Mouse (Mus musculus) midbrain, embryonic 10.5 days (tissue): Measurements from ENCODE around the gene Tssc4. TPM values are rescaled to one million over a fixed set of nuclear protein-coding genes. Genes with fewer than 3 reads are reported as not detected.

ENCODE experiments used
- DNase-seq: peaks from one replicate; pipeline ENCODE4 v3.0.0-alpha.2; 2017; ENCODE audit warnings: low spot score
- H3K27ac ChIP-seq: fragments of 300-500 bp; sonication (generic); replicated peaks from 2 replicates; pipeline ENCODE4 v1.5.1; 2016; ENCODE audit warnings: mild to moderate bottlenecking
- H3K27me3 ChIP-seq: fragments of 300-500 bp; sonication (generic); 2 replicates; pipeline ENCODE4 v1.6.1; 2016; ENCODE audit warnings: low read depth, mild to moderate bottlenecking; ENCODE audit not compliant: poor library complexity, severe bottlenecking
- H3K36me3 ChIP-seq: fragments of 300-500 bp; sonication (generic); 2 replicates; pipeline ENCODE4 v1.6.1; 2016; ENCODE audit warnings: mild to moderate bottlenecking, moderate library complexity
- H3K4me1 ChIP-seq: fragments of 300-500 bp; sonication (generic); 2 replicates; pipeline ENCODE4 v1.6.1; 2016
- H3K4me3 ChIP-seq: fragments of 300-500 bp; sonication (generic); 2 replicates; pipeline ENCODE4 v1.5.1; 2016; ENCODE audit warnings: mild to moderate bottlenecking, moderate library complexity
- H3K9me3 ChIP-seq: fragments of 300-500 bp; sonication (generic); replicated peaks from 2 replicates; pipeline ENCODE4 v1.6.1; 2016; ENCODE audit warnings: mild to moderate bottlenecking
- WGBS: fragments of 180-500 bp; shearing (Covaris S2); methylation state at CpG from one replicate; pipeline ENCODE4 v1.1.7; 2016; 5-methylcytosine and 5-hydroxymethylcytosine counted together
- polyA plus RNA-seq: library from polyadenylated mRNA; unstranded; fragments of >200 nt; fragmentation: Nextera tagmentation; extraction: Ambion mirVana; gene quantifications from 2 replicates; pipeline ENCODE4 v1.2.1, GENCODE M21; 2016

The Tssc4 gene
- polyA plus RNA-seq, 1 experiment from 2014 or later = 136 TPM

DNA sequence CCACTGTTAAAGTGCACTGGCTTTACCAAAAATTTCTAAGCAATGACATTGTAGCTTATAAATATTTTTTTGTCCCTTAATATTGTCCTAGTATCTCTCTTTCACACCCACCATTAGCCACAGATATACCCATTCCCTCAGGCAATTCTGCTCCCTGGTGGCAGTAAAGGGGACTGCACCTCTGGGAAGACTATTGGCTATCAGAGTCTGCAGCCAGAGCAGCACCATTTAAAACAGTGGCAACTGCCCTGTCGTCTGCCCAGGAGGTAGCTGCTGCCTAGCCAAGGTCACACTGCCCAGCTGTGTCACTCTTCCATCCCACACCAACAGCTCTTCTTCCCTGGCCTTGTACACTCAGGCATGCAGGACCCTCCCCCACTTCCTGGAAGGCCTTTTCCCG lies 17.3 kb downstream of the Tssc4 start:
- WGBS = 58% methylated on average over 2 of the region's 2 CpGs
- H3K4me3 ChIP-seq = no peak overlapping the region
- H3K27ac ChIP-seq = no peak overlapping the region
- no peaks in the 10 kb centered on the region for H3K36me3 ChIP-seq
- H3K9me3 ChIP-seq = no peaks in the 10 kb centered on the region
- DNase-seq = peak; percentile 58
- peaks cover 4% of the 10 kb centered on the region; the same call in 1 of the 2 replicates for H3K27me3 ChIP-seq
- H3K4me1 ChIP-seq = peaks cover 9% of the 10 kb centered on the region; the same call in 1 of the 2 replicates

DNA sequence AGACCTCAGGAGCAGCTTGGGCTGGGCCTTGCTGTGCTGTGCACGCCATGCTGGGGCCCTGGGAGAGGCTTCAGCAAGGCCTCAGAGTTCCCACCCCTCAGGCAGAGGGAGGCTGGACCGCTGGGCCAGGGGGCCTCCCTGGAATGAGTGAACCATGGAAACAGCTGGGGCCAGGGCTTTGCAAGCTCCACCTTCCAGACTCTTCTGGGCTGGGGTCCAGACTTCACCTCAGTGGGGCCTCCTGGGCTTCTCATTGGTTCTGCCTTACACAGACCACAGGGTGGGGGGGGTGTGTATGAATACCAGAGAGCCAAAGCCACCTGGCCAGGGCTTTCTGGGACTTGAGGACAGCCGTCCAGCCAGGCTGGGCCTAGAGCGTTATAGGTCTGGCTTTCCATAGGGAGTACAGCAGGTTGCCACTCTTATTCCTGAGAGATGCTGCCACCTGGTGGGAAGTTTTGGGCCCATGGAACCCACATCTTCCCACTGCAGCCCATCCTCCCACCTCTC lies 18.1 kb downstream of the Tssc4 start:
- no peak overlapping the region for H3K27ac ChIP-seq
- no peaks in the 10 kb centered on the region for H3K36me3 ChIP-seq
- 55% methylated on average over 4 of the region's 4 CpGs for WGBS
- no peaks in the 10 kb centered on the region for H3K9me3 ChIP-seq
- DNase-seq = peak; percentile 33
- H3K4me1 ChIP-seq = peaks cover 3% of the 10 kb centered on the region; the same call in 1 of the 2 replicates
- no peak overlapping the region for H3K4me3 ChIP-seq
- H3K27me3 ChIP-seq = peaks cover 4% of the 10 kb centered on the region; the same call in 1 of the 2 replicates

DNA sequence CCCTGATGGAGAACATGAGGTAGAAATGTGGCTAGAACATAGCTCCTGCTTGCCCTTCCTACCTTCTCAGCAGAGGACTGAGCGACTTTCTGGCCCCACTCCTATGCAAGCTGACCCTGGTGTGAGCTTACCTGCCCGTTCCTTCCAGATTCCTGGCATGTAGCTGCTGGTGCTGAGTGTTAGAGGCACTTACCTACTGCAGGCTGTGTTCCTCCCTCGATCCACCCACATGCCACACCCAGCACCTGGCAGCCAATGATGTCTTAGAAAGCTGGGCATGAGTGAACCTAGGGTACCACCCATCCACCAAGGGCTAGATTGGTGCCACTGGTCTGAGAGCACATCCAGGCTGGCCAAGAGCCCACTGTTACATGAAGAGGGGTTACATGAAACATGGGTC lies 24.8 kb downstream of the Tssc4 start:
- 82% methylated on average over 3 of the region's 3 CpGs for WGBS

DNA sequence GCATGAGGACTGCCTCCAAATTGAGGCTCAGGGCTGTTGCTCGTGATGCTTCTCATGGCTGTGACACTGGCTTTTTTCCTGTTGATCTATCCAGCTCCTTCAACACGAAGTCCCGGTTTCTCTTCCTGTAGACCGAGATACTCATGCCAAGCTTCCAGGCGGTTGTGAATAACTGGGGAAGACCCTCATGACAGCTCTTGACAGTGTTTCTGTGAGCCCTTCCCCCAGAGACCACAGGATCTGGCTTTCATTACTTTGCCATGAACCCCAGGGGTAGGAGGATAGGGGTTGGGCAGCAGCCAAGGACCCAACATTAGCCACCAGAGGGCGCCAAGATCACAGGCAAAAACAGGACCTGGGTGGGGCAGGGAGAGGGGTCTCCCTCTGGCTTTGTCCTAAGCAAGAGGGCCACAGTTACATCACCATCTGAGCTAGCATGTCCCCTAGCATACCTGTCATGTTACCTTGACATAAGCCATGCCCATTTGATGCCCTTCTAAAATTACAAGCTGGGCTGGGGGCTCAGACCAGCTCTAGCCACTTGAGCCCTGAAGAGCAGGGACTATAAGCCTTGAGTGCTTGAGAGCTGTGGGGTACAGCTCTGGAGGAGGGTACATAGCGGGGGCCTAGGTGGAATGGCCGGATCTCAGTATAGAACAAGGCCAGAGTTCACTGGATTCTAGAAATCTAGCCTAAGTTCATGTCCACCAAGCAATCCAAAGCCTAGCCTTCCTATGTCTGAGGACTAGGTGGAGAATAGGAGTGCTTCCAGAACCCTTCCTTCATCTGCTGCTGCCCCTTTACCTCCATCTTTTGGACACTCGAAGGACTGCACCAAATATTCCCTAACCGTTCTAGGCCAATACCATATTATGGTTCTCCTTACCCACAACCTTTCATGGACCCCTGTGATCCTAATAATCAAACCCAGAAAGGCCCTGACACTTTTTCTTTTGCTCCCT lies 25.8 kb downstream of the Tssc4 start, which contains the start of gene Trpm5:
Gene Trpm5, minus strand, starts transcription at position 51 of the 962 bp plus-strand sequence.
- H3K27me3 ChIP-seq = peaks cover 13% of the 10 kb centered on the region; the same call in 1 of the 2 replicates
- DNase-seq = peak; percentile 68
- H3K4me3 ChIP-seq = no peak within 1 kb of the TSS
- WGBS = 50% methylated on average over 10 of the region's 10 CpGs
- H3K9me3 ChIP-seq = no peaks in the 10 kb centered on the region
- H3K36me3 ChIP-seq = no peaks in the 10 kb centered on the region
- no peak within 1 kb of the TSS for H3K27ac ChIP-seq
- no peaks in the 10 kb centered on the region for H3K4me1 ChIP-seq

More for the DNA sequence above, 24.8 kb downstream of the Tssc4 start:
- Histone ChIP-seq H3K27me3 (peaks cover 14% of the 10 kb centered on the region; the same call in 1 of the 2 replicates), H3K4me3 (no peak overlapping the region), H3K9me3 (no peaks in the 10 kb centered on the region), H3K27ac (no peak overlapping the region), H3K36me3 (no peaks in the 10 kb centered on the region), H3K4me1 (no peaks in the 10 kb centered on the region)
- no peak for DNase-seq

DNA sequence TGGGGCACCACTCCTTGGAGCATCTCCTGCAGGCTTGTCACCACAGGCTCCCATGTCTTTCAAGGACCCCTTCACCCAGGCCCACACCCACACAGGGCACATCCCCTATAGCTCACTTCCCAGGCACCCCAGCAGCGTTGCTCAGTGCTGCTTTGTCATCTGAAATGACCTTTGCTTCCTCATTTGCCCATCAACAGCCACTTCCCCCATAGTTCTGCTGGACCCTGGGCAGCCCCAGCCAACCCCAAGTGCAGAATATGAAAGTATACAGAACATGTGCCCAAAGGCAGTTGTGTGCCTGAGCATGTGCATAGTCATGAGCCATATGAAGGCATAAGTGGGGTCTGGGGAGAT lies 26.5 kb downstream of the Tssc4 start:
- no peaks in the 10 kb centered on the region for H3K4me1 ChIP-seq
- no peak overlapping the region for H3K27ac ChIP-seq
- H3K27me3 ChIP-seq = peaks cover 15% of the 10 kb centered on the region; the same call in 1 of the 2 replicates
- WGBS = 68% methylated on average over 1 of the region's 1 CpGs
- DNase-seq = no peak
- no peaks in the 10 kb centered on the region for H3K36me3 ChIP-seq
- no peaks in the 10 kb centered on the region for H3K9me3 ChIP-seq
- no peak overlapping the region for H3K4me3 ChIP-seq

DNA sequence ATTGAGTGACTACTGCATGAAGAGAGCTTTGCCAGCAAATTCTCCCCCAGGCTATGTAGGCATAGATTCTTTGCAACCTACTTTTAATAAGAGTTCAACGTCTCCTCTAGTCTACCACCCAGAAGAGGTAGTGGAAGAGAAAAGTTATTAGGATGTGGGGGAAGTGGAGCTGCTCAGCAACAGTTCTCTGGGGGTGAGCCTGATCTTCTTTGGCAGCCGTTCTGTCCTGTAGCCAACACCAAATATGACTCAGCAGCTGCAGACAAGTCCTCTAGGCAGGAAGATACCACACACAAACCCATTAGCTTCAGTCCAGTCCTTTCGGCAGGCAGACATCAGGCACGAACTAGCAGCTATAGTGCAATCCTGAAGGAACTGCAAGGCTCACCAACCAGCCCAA lies 31.7 kb downstream of the Tssc4 start:
- DNase-seq = no peak
- Histone ChIP-seq H3K4me3 (no peak overlapping the region), H3K4me1 (no peaks in the 10 kb centered on the region), H3K9me3 (no peaks in the 10 kb centered on the region), H3K36me3 (no peaks in the 10 kb centered on the region), H3K27ac (no peak overlapping the region), H3K27me3 (peaks cover 42% of the 10 kb centered on the region)
- WGBS = 80% methylated on average over 4 of the region's 4 CpGs

DNA sequence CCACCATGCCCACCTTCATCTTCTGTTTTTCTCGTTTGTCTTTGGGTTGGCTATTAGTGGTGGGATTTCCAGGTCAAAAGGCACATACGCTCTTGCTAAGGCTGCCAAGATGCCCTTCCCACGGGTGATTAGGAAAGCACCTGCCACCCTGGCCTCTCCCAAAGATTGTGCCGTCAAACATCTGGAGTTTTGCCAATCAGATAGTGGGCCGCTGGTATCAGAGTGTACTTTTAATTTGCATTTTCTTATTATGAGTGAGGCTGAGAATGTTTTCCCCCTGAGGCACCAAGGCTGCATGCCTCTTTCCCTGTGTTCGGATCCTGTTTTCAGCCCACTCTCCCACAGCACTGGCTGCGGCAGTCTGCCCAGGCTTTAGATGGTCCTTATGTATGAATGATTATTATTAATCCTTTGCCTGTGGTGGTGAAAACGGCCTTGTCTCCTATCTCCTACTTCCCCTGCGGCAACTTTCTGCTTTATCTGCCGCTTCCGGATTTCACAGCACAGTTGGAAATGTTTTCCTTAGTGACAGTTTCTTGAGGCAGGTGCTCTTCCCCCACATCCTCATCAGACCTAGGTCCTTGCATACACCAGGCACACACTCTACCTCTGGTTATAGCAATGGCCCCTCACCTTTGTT lies 36.3 kb downstream of the Tssc4 start:
- H3K4me3 ChIP-seq = no peak overlapping the region
- DNase-seq = no peak
- 76% methylated on average over 11 of the region's 11 CpGs for WGBS
- H3K9me3 ChIP-seq = no peaks in the 10 kb centered on the region
- peaks cover 28% of the 10 kb centered on the region for H3K4me1 ChIP-seq
- no peaks in the 10 kb centered on the region for H3K36me3 ChIP-seq
- H3K27ac ChIP-seq = no peak overlapping the region
- peaks cover 75% of the 10 kb centered on the region for H3K27me3 ChIP-seq

DNA sequence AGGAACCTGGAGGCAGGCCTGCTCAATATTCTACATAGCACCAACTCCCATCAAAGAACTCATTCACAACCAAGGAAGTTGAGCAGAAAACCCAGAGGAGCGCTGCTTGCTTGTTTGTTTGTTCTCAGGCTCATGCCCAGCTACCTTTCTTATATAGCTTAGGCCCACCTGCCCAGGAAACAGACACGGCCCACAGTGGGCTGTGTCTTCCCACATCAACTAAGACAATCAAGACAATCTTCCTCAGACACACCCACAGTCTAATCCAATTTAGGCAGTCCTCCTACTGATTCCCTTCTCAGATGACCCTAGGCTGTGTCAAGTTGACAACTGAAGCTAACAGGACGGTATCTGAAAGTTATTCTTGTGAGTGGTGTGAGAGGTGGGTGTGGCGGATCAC lies 37.0 kb downstream of the Tssc4 start, which contains the start of gene Kcnq1:
Gene Kcnq1, plus strand, starts transcription at position 301 of the 400 bp plus-strand sequence.
- H3K27me3 ChIP-seq = peaks cover 72% of the 10 kb centered on the region
- no peak within 1 kb of the TSS; the same call in 1 of the 2 replicates for H3K27ac ChIP-seq
- peak within 1 kb of the TSS; percentile 52 for H3K4me3 ChIP-seq
- 67% methylated on average over 4 of the region's 4 CpGs for WGBS
- no peaks in the 10 kb centered on the region for H3K9me3 ChIP-seq
- H3K36me3 ChIP-seq = no peaks in the 10 kb centered on the region
- DNase-seq = no peak
- H3K4me1 ChIP-seq = peaks cover 28% of the 10 kb centered on the region

DNA sequence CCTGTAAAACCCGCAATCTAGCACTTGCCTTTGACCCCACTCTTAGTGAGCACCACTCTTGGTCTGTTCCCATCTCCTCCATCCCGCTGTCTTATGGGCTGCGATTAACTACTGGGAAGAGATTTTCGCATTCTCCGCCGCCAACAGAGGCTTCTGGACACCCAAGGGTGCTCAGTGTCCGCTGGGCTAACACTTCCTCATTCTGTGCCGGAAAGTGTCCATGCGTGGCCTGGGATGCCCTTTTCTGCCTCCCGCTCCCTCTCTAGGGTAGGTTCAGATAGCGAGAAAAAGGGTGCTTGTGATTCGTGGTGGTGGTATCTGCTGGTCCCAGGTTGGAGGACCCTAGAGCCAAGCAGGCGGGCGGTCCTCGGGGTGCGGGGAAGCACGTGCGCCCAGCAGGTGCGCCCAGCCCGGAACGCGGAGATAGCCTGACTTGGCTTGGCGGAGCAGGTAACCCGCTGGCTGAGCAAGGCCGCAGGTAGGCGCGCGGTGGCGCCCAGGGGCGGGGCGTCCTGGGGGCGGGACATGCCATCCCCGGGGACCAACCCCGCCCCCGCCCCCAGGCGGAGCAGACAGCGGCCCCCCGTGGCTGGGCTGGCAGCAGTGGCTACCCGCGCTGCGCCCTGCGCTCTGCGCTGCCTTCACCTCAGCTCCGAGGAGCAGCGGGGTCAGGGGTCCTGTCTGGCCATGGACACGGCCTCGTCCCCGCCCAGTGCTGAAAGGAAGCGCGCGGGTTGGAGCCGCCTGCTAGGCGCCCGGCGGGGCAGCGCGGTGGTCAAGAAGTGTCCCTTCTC lies 37.8 kb downstream of the Tssc4 start:
- Histone ChIP-seq H3K27me3 (peaks cover 72% of the 10 kb centered on the region), H3K36me3 (no peaks in the 10 kb centered on the region), H3K27ac (no peak overlapping the region; the same call in 1 of the 2 replicates), H3K9me3 (no peaks in the 10 kb centered on the region), H3K4me1 (peaks cover 28% of the 10 kb centered on the region), H3K4me3 (peak overlapping the region; percentile 52)
- WGBS = 7% methylated on average over 57 of the region's 57 CpGs
- peak; percentile 26 for DNase-seq

DNA sequence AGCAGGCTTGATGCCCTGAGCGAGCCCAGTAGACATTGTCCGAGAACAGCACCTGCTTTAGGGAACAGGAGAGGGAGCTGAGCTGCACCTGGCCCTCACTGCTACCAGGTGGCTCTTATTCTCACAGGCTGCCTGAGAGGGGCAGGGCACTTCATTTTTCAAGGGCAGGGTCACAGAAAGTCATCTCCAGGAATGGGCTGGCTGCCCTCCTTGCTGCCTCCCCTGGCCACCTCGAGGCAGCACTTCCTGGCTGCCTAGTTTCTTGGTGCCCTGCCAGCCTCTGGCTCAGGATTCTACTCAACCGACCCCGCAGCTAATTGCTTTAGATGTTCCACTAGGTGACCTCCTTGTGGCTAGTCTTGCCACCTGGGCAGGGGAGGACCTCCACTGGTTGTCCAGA lies 39.2 kb downstream of the Tssc4 start:
- WGBS = 46% methylated on average over 5 of the region's 5 CpGs
- H3K27ac ChIP-seq = no peak overlapping the region
- H3K4me1 ChIP-seq = peaks cover 28% of the 10 kb centered on the region
- no peaks in the 10 kb centered on the region for H3K9me3 ChIP-seq
- no peak overlapping the region for H3K4me3 ChIP-seq
- peaks cover 65% of the 10 kb centered on the region for H3K27me3 ChIP-seq
- DNase-seq = no peak
- no peaks in the 10 kb centered on the region for H3K36me3 ChIP-seq

DNA sequence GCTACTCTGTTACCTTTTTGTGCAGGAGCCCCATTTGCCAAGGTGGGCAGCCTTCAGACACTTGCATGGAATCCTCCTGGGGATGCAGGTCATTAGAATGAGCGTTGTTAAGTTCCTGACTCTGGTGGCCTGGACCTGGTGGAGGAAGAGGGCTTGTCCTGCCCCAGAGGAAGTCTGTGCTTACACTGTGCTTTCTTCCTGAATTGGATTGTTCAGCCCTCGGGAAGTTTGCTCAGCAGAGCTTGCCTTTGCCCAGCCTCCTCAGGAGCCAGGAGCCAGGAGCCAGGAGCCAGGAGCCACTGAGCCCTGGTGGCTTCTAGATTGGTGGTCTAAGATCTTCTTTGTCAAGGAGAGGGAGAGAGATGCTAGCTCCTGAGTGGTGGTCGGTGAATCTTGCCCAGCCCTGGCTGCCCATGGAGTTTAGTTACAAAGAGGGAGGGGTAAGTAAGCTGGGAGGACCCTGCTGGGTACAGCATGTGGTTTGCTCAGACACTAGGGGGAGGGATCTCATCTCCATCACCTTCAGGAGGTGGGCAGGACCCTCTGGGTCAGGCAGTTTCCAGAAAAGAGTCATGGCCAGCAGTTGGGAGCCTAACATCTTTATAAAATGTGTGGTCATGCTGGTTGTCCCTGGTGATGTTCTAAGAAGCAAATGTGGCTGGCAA lies 40.1 kb downstream of the Tssc4 start:
- Histone ChIP-seq H3K4me3 (no peak overlapping the region), H3K27ac (no peak overlapping the region), H3K9me3 (no peaks in the 10 kb centered on the region), H3K4me1 (peaks cover 28% of the 10 kb centered on the region), H3K36me3 (no peaks in the 10 kb centered on the region), H3K27me3 (peaks cover 59% of the 10 kb centered on the region)
- no peak for DNase-seq
- WGBS = 34% methylated on average over 3 of the region's 3 CpGs
